Mouse (Mus musculus) cerebellum, postnatal 4 days (tissue): Measurements from ENCODE around the gene Cd7.

ENCODE experiments used
- DNase-seq, 2 experiments: peaks; one replicate each; pipeline ENCODE4 v3.0.0; 2022; ENCODE audit warnings: low spot score in 2 of 2, mixed read lengths in 1 of 2

The Cd7 gene

DNA sequence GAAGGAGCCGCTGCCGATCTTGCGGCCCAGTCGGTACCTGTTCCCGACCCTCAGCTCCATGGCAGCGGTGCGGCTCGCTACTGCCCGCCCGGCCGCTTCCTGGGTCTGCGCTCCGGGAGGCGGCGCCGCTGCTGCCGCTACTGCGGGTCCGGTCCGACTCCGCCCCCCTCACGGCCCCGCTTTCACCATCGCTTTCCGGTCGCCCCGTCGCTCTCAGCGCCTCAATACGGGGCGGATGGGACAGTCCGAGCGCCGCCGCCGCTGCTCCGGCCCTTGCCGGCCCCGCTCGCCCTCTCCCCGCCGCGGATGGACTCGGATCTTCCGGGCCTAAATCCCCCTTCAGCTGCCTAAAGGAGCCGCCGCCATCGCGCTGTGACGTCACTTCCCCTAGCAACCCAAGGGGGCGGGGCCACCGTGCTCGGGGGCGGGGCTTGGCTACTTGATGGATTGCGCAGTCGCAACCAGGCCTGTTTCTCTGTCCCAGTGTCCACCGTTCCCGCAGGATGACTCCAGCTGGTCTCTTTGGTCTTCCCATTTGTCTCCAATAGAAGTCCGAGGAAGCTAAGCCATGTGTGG, 48.2 kb downstream of the Cd7 start, which contains the start of gene Csnk1d:
Gene Csnk1d (minus strand): TSS at position 380 of the 576 bp plus-strand sequence.
- DNase-seq: peak; percentile 100

DNA sequence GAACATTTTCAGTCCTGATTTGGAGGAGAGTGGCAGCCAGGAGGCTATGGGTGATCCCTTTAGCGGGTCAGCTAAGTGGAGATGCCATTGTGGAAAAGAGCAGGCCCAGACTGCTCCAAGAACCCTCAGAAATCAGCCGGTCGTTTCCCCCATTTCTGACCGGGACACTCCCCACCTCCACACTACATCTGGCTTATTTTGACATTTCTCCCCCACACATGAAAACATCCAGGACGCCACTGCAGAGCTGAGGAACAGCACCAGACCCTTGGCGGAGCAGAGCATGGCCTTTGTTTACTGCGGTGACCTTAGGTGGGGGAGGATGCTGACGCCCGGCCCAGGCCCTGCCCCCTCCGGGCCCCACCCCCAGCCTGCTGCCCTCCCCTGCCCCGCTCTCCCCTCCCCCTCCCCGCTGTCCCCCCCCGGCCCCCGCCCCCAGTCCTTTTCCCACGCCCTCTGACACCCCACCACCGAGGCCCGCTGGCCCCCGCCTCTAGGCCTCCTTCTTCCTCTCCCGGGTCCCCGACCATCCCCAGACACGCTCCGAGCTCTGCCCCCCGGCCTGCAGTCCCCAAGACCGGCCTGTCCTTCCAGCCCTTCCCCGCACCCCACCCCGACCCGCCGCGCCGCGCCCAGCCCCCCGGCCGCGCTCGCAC, 49.0 kb downstream of the Cd7 start:
- DNase-seq: no peak

DNA sequence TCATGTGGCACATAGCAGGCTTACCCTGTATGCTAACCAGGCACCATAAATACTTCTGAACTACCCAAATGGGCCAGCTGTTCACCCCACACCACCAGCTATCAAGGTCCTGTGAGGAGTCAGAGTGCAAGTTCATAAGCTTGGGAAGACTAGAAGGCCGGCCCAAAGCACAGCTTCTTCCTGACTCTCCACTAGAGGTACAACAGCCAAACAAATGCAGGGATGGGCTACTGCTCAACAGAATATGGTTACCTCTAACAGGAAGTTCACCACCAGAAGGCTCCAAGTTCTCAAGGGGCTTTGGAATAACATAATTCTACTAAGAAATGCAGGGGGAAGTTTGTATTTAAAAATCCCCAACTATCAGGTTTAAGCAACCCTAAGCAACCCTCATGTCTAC, 49.7 kb downstream of the Cd7 start:
- DNase-seq: no peak

DNA sequence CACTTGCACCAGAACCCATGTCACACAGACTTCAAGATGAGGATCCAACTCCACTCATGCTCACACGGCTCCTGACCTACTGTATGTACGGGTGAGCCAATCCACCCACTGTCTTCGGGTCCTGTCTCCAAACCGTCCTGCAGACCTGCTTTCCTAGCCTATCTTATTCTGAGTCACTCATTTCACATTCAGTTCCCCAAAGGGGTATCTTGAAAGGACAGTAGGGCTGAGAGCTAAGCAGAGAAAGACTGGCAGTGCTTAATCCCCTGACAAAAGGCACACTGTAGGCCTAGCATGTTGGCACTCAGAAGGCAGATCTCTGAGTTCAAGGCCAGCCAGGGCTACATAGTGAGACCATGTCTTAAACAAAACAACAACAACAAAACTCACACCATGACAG, 50.8 kb downstream of the Cd7 start:
- DNase-seq: no peak

DNA sequence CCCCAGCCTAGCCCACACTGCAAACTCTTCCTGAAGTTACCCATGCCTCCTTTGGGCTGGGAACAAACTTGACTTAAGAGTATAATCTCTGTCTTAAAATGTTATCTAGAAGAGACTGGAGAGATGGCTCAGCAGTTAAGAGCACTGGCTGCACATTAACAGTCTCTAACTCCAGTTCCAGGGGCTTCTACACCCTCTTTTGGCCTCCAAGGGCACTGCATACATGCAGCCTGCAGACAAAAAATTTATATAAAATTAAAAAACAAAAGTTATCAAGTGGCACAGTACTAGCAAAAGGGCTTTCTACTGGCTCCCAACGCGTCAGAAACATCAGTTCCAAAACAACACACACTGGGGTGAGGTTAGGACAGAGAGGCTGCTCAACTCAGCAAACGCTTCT, 51.6 kb downstream of the Cd7 start:
- no peak for DNase-seq
